Mouse (Mus musculus): ENCODE measurements around the gene Prodh2.

DNA sequence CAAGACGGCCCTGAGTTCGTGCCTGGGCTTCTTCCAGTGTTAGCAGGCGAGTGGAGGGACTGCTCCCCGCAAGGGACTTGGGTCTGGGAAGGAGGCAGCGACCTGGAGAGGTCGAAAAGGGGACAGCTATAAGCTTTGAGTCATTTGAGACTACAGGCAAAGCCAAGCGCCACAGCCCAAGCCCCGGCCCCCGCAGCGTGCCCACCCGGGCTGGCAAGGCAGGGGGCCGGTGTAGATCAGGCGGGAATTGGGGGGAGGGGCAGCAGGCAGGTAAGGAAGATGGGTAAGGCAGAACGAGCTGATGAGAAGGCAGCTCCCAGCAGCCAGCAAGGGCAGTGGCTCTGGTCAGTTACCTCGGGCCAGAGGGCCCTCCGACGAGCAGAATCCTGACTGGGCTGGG is 33.0 kb downstream of the Prodh2 start:
- no peak for TF ChIP-seq CTCF (IDR thresholded peaks at IDR 0.05; ENCODE audit: borderline replicate concordance, extremely low read depth, insufficient read depth, insufficient read length)
- no peak for TF ChIP-seq POLR2A (IDR thresholded peaks at IDR 0.05; ENCODE audit: borderline replicate concordance, extremely low read depth, insufficient read depth, insufficient read length, poor library complexity, severe bottlenecking)

All from brain, embryonic 14.5 days (tissue).